Mouse (Mus musculus) heart, adult 2 months (tissue): ENCODE results near the gene Mepce.

Experiments
- CTCF ChIP-seq: fragments of 200-600 bp; IDR thresholded peaks from 2 replicates; pipeline ENCODE4 v1.8.1; 2022; ENCODE audit warnings: antibody characterized with exemption, mild to moderate bottlenecking, moderate library complexity
- EP300 ChIP-seq: fragments of 200-500 bp; IDR thresholded peaks from 2 replicates; pipeline ENCODE4 v1.6.1; 2011; ENCODE audit warnings: low read depth, low read length, control low read depth; ENCODE audit not compliant: insufficient read depth
- POLR2A ChIP-seq: fragments of 200-500 bp; IDR thresholded peaks from 2 replicates; pipeline ENCODE4 v1.6.1; 2011; ENCODE audit warnings: mild to moderate bottlenecking, low read depth, low read length, control low read depth; ENCODE audit not compliant: insufficient read depth

DNA sequence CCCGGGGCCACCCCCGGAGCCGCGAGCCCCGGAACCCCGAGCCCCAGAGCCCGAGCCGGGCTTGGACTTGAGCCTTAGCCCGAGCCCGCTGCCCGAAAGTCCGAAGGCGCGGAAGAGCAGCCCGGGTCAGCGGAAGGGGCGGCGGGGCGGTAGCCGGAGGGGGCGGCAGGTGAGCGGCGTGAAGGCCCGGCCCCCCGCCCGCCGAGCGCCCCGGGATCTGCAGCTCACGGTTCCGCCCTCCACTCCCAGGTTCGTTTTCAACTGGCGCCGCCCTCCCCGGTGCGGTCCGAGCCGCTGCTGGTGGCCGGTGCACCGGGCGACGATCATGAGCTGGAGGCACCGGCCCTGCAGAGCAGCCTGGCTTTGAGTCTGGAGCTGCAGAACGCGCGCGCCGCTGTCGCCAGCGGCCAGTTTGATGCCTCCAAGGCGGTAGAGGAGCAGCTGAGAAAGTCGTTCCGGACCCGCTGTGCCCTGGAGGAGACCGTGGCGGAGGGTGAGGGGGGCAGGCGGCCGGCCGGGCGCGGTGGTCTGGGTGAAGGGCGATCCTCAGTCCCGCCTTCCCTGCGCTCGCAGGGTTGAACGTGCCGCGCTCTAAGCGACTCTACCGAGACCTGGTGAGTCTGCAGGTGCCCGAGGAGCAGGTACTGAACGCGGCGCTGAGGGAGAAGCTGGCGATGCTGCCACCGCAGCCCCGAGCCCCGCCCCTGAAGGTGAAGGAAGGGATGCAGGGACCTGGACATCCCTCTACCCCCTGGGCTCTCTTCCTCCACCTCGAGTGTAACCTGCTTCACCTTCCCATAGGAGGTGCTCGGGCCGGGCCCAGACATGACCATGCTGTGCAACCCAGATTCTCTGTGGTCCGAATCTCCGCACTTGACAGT, 8.2 kb downstream of the Mepce start:
- TF ChIP-seq POLR2A (no peak), EP300 (no peak), CTCF (no peak)
